Mouse (Mus musculus) MEL (cell line): ENCODE data around the gene Notch2. TPM values are rescaled to one million over a fixed set of nuclear protein-coding genes. Genes with fewer than 3 reads are reported as not detected.

Experiments
- DNase-seq: peaks from one replicate; pipeline ENCODE4 v3.0.0; 2011; ENCODE audit warnings: low read depth, low spot score
- H3K27ac ChIP-seq: 2 replicates; pipeline ENCODE4 v1.5.1; 2012; ENCODE audit warnings: low read depth, mild to moderate bottlenecking, control low read depth, low read length, moderate library complexity; ENCODE audit not compliant: control insufficient read depth
- H3K27me3 ChIP-seq, 2 experiments: fragments of 150-350 bp in 1 of 2; sonication (generic) in 1 of 2; 2 replicates each; pipeline ENCODE4 v1.6.1; 2012; ENCODE audit warnings: low read length in 2 of 2, mild to moderate bottlenecking in 2 of 2, improper control_type of control experiment in 1 of 2, moderate library complexity in 1 of 2; ENCODE audit not compliant: insufficient read depth in 2 of 2, control insufficient read depth in 1 of 2
- H3K36me3 ChIP-seq, 2 experiments: 2 replicates each; pipeline ENCODE4 v1.6.1; 2012 to 2014; ENCODE audit warnings: low read length in 2 of 2, improper control_type of control experiment in 1 of 2, inconsistent platforms in 1 of 2, mild to moderate bottlenecking in 1 of 2; ENCODE audit not compliant: insufficient read depth in 2 of 2, control insufficient read depth in 1 of 2
- H3K4me1 ChIP-seq, 2 experiments: fragments of 150-350 bp in 1 of 2; sonication (generic) in 1 of 2; 2 replicates each; pipeline ENCODE4 v1.6.1; 2012; ENCODE audit warnings: low read length in 2 of 2, improper control_type of control experiment in 1 of 2, mild to moderate bottlenecking in 1 of 2; ENCODE audit not compliant: insufficient read depth in 2 of 2, control insufficient read depth in 1 of 2
- H3K4me3 ChIP-seq, 2 experiments: fragments of 150-350 bp in 1 of 2; sonication (generic) in 1 of 2; 2 replicates each; pipeline ENCODE4 v1.5.1; 2012; ENCODE audit warnings: low read depth in 2 of 2, low read length in 2 of 2, mild to moderate bottlenecking in 2 of 2, moderate library complexity in 2 of 2, control low read depth in 1 of 2, improper control_type of control experiment in 1 of 2; ENCODE audit not compliant: control insufficient read depth in 1 of 2, insufficient read depth in 1 of 2
- H3K79me2 ChIP-seq: 2 replicates; pipeline ENCODE4 v1.6.1; 2012; ENCODE audit warnings: mild to moderate bottlenecking, low read length, moderate library complexity; ENCODE audit not compliant: control insufficient read depth, poor library complexity, insufficient read depth
- H3K9ac ChIP-seq: 2 replicates; pipeline ENCODE4 v1.6.1; 2012; ENCODE audit warnings: low read depth, mild to moderate bottlenecking, control low read depth, low read length, moderate library complexity; ENCODE audit not compliant: control insufficient read depth, poor library complexity, severe bottlenecking
- H3K9me3 ChIP-seq: fragments of 150-350 bp; sonication (generic); replicated peaks from 2 replicates; pipeline ENCODE4 v1.6.1; 2012; ENCODE audit warnings: mild to moderate bottlenecking, low read length, improper control_type of control experiment, moderate library complexity; ENCODE audit not compliant: insufficient read depth
- CHD1 ChIP-seq: IDR thresholded peaks from 2 replicates; pipeline ENCODE4 v1.6.1; 2012; ENCODE audit warnings: low read depth, mild to moderate bottlenecking, inconsistent platforms, low read length, improper control_type of control experiment
- CHD2 ChIP-seq: IDR thresholded peaks from 2 replicates; pipeline ENCODE4 v1.6.1; 2011; ENCODE audit warnings: low read length, improper control_type of control experiment
- CTCF ChIP-seq, 3 experiments: IDR thresholded peaks in 2 of 3; conservative IDR thresholded peaks in 1 of 3; 2 replicates each; pipeline ENCODE4 v1.5.1; 2011 to 2012; ENCODE audit warnings: low read length in 3 of 3, low read depth in 2 of 3, mild to moderate bottlenecking in 2 of 3, improper control_type of control experiment in 1 of 3, inconsistent platforms in 1 of 3, mixed read lengths in 1 of 3, moderate library complexity in 1 of 3; ENCODE audit not compliant: control insufficient read depth in 1 of 3, insufficient read depth in 1 of 3, poor library complexity in 1 of 3, severe bottlenecking in 1 of 3
- E2F4 ChIP-seq: IDR thresholded peaks from 2 replicates; pipeline ENCODE4 v1.6.1; 2011; ENCODE audit warnings: low read depth, low read length, improper control_type of control experiment, borderline replicate concordance
- ETS1 ChIP-seq: IDR thresholded peaks from 2 replicates; pipeline ENCODE4 v1.6.1; 2012; ENCODE audit warnings: low read depth, mild to moderate bottlenecking, inconsistent platforms, low read length, improper control_type of control experiment, moderate library complexity
- GATA1 ChIP-seq: IDR thresholded peaks from 2 replicates; pipeline ENCODE4 v1.6.1; 2011; ENCODE audit warnings: low read depth, low read length, improper control_type of control experiment
- HCFC1 ChIP-seq: IDR thresholded peaks from 2 replicates; pipeline ENCODE4 v1.6.1; 2012; ENCODE audit warnings: low read depth, mild to moderate bottlenecking, inconsistent platforms, low read length, improper control_type of control experiment, moderate library complexity
- JUND ChIP-seq: IDR thresholded peaks from 2 replicates; pipeline ENCODE4 v1.6.1; 2011; ENCODE audit warnings: low read depth, mild to moderate bottlenecking, improper control_type of control experiment, low read length
- MAX ChIP-seq: IDR thresholded peaks from 2 replicates; pipeline ENCODE4 v1.6.1; 2011; ENCODE audit warnings: low read length, improper control_type of control experiment
- MEF2A ChIP-seq: IDR thresholded peaks from 2 replicates; pipeline ENCODE4 v1.6.1; 2014; ENCODE audit warnings: low read depth, mild to moderate bottlenecking, inconsistent platforms, low read length, improper control_type of control experiment; ENCODE audit not compliant: poor library complexity, insufficient replicate concordance, severe bottlenecking; ENCODE audit errors: extremely low read depth
- MYB ChIP-seq: IDR thresholded peaks from 2 replicates; pipeline ENCODE4 v1.6.1; 2011; ENCODE audit warnings: mild to moderate bottlenecking, low read depth, low read length, improper control_type of control experiment
- MYC ChIP-seq: IDR thresholded peaks from 2 replicates; pipeline ENCODE4 v1.6.1; 2011; ENCODE audit warnings: low read depth, mild to moderate bottlenecking, low read length, improper control_type of control experiment, moderate library complexity
- NELFE ChIP-seq: IDR thresholded peaks from 2 replicates; pipeline ENCODE4 v1.6.1; 2011; ENCODE audit warnings: low read depth, low read length, improper control_type of control experiment
- POLR2A ChIP-seq, 2 experiments: IDR thresholded peaks; 2 replicates each; pipeline ENCODE4 v1.6.1; 2011 to 2012; ENCODE audit warnings: low read length in 2 of 2, mild to moderate bottlenecking in 2 of 2, control low read depth in 1 of 2, improper control_type of control experiment in 1 of 2, low read depth in 1 of 2, moderate library complexity in 1 of 2; ENCODE audit not compliant: control insufficient read depth in 1 of 2, insufficient read depth in 1 of 2, poor library complexity in 1 of 2
- POLR2AphosphoS5 ChIP-seq: IDR thresholded peaks from 2 replicates; pipeline ENCODE4 v1.6.1; 2012; ENCODE audit warnings: low read depth, borderline replicate concordance, mild to moderate bottlenecking, inconsistent platforms, low read length, moderate library complexity, mixed read lengths
- RAD21 ChIP-seq: IDR thresholded peaks from 2 replicates; pipeline ENCODE4 v1.6.1; 2011; ENCODE audit warnings: mild to moderate bottlenecking, low read depth, low read length, improper control_type of control experiment
- USF1 ChIP-seq: IDR thresholded peaks from 2 replicates; pipeline ENCODE4 v1.6.1; 2014; ENCODE audit warnings: low read depth, mild to moderate bottlenecking, inconsistent platforms, low read length, improper control_type of control experiment, moderate library complexity
- ZMIZ1 ChIP-seq: IDR thresholded peaks from 2 replicates; pipeline ENCODE4 v1.6.1; 2012; ENCODE audit warnings: low read depth, mild to moderate bottlenecking, inconsistent platforms, low read length, improper control_type of control experiment, moderate library complexity
- ZNF384 ChIP-seq: IDR thresholded peaks from 2 replicates; pipeline ENCODE4 v1.6.1; 2012; ENCODE audit warnings: low read depth, mild to moderate bottlenecking, inconsistent platforms, low read length, improper control_type of control experiment
- polyA plus RNA-seq, 2 experiments: library from polyadenylated mRNA; stranded (reverse) in 1 of 2; unstranded in 1 of 2; fragments of >175 nt in 1 of 2; fragments of >200 nt in 1 of 2; gene quantifications; 2 replicates each; pipeline versions ENCODE4 v1.2.1 to v1.2.4; 2012; ENCODE audit warnings: low replicate concordance in 2 of 2, low read depth in 1 of 2; ENCODE audit not compliant: insufficient read length in 2 of 2, insufficient read depth in 1 of 2, missing spikeins in 1 of 2
- total RNA-seq: library from RNA; depleted of rRNA; stranded (reverse); fragments of 300-350 nt; gene quantifications from 2 replicates; pipeline ENCODE4 v1.2.3, GENCODE M21; 2012

Gene Notch2
- total and polyA plus RNA-seq, 3 experiments = 16.2 to 36.6 (median 16.6) TPM

DNA sequence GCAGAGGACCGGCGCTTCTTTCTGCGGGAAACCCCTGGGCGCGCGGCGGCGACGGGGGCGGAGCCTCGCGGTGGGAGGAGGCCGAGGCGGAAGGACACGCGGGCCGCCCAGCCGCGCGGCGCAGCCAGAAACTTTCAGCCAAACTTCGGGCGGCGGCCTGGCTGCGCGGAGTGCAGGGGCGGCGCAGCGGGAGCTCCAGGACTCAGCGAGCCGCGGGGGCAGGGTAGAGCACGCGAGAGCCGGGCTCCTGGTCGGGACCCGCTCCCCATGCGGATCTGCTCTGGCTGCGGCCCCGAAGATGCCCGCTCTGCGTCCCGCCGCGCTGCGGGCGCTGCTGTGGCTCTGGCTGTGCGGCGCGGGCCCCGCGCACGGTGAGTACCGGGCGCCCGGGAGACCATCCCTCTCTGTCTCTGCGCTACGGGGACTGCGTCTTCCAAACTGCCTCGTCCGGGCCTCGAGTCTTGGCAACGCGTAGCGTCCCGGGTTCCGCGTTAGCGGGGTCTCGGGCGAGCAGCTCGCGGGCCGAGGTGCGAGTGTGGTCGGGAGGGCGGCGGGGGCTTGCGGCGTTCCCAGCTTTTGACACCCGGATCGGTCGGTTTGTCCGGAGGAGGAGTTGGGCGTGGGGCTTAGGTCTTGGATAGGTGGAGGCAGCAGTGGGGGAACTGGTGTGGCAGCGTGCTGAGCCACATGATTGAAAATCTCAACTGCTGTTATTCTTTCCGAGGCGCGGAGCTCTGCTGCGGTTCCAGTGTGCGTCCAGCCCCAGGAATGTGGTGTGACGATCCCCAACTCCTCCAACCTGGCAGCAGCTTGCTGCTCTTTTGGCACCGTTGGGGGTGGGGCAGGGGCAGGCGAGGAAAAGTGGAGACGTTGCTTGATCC, at the start of gene Notch2 (continued):
- TF ChIP-seq RAD21 (no peak), USF1 (no peak), MEF2A (no peak), GATA1 (no peak), MYB (no peak)

- TF ChIP-seq E2F4 = no peak
- TF ChIP-seq NELFE = no peak
- TF ChIP-seq CTCF (IDR thresholded peaks at IDR 0.05 in 2 of 3, conservative IDR thresholded peaks at IDR 0.05 in 1 of 3; ENCODE audit: control insufficient read depth in 1 of 3, insufficient read depth in 1 of 3, low read depth in 2 of 3, low read length in 3 of 3, poor library complexity in 1 of 3, severe bottlenecking in 1 of 3) = no peak
- no peak for TF ChIP-seq ZNF384
- TF ChIP-seq POLR2AphosphoS5 = no peak
- TF ChIP-seq GATA1 = no peak
- TF ChIP-seq ZMIZ1 = no peak
- no peak for TF ChIP-seq CHD1
- TF ChIP-seq MEF2A = no peak
- TF ChIP-seq JUND = no peak
- no peak for TF ChIP-seq HCFC1
- TF ChIP-seq CHD2 = no peak
- no peak for TF ChIP-seq ETS1
- Histone ChIP-seq H3K4me1 (peaks cover 5 to 20% of the 10 kb centered on the region in 2 experiments), H3K36me3 (peaks cover 0 to 15% of the 10 kb centered on the region in 2 experiments; a peak in 2 of 4 replicates), H3K27me3 (no peaks in the 10 kb centered on the region), H3K79me2 (no peaks in the 10 kb centered on the region), H3K9me3 (no peaks in the 10 kb centered on the region), H3K27ac (no peak overlapping the region), H3K9ac (no peak overlapping the region), H3K4me3 (no peak overlapping the region)
- no peak for DNase-seq
Observed at GRCm38 (mm10) chr3:97964878-97965353, 48.4 kb upstream of the Notch2 start.

DNA sequence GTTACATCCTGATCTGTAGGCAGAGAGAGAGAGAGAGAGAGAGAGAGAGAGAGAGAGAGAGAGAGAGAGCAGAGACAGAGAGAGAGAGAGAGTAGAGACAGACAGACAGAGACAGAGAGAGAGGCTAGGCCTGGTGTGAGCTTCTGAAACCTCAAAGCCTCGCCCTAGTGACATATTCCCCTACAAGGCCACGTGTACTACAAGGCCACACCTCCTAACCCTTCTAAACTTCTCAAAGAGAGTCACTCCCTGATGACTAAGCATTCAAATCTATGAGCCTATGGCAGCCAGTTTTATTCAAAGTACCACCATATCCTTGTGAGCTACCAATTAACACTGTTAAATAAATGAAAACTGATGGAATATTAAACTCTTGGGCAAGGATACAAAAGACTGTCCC, 45.7 kb upstream of the Notch2 start:
- Histone ChIP-seq H3K79me2 (no peaks in the 10 kb centered on the region), H3K9me3 (no peaks in the 10 kb centered on the region), H3K27ac (no peak overlapping the region), H3K9ac (no peak overlapping the region), H3K36me3 (peaks cover 0 to 15% of the 10 kb centered on the region in 2 experiments; a peak in 2 of 4 replicates), H3K27me3 (no peaks in the 10 kb centered on the region), H3K4me1 (peaks cover 5 to 24% of the 10 kb centered on the region in 2 experiments), H3K4me3 (no peak overlapping the region)
- peak; percentile 46; the same call in 1 of the 2 replicates for TF ChIP-seq MYC
- TF ChIP-seq MAX = peak; percentile 76
- peak; percentile 66; the same call in 1 of the 2 replicates for TF ChIP-seq USF1
- no peak for TF ChIP-seq POLR2A (IDR thresholded peaks at IDR 0.05; ENCODE audit: control insufficient read depth in 1 of 2, insufficient read depth in 1 of 2, low read depth in 1 of 2, low read length in 2 of 2, poor library complexity in 1 of 2)
- peak; percentile 74 for DNase-seq
